Mouse (Mus musculus) layer of hippocampus, adult 8-10 months (tissue): Measurements from ENCODE around the gene Rasgef1c. TPM values are rescaled to one million over a fixed set of nuclear protein-coding genes. Genes with fewer than 3 reads are reported as not detected.
A peak's percentile ranks its signal among the peaks of the same experiment; 100 is the strongest.

Source experiments
- DNase-seq, 2 experiments: peaks; one replicate each; pipeline ENCODE4 v3.0.0; 2022; ENCODE audit warnings: low spot score in 2 of 2
- microRNA-seq, 2 experiments: library from miRNA; unstranded; fragments of <30 nt; microRNA quantifications; one replicate each; pipeline ENCODE4 v1.2.0; 2022
- total RNA-seq, 4 experiments: library from RNA; stranded (reverse); gene quantifications; 2 replicates each; pipeline ENCODE4 v1.2.4; 2022

The Rasgef1c gene
- total RNA-seq, 4 experiments from 2014 or later: 2.4 to 3.6 (median 2.9) TPM

GRCm38 (mm10) chr11:50022085-50022484, 120.5 kb downstream of the Rasgef1c start:
- DNase-seq: no peak

DNA sequence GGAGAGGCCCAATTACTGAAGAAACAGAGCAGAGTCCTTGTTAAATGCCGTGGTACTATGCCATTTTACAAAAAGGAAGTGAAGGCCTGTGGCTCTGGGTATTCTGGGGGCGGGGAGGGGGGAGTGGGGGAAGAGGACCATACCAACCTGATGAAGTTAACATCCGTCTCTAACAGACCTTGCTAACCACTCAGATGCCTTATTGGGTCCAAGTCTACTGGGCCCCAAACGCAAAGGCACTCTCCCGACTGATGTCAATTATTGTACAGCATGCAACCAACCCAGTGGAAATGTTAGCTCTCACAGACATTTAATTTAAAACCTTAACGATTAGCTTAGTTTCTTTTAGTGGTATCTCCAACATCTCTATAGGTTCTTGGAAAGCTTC, 122.8 kb downstream of the Rasgef1c start:
- DNase-seq: no peak

GRCm38 (mm10) chr11:50024833-50025720, 123.4 kb downstream of the Rasgef1c start, which contains the start of gene Rnf130:
Rnf130 (plus strand) TSS chr11:50025346.
- peak; percentile 88 to 96 for DNase-seq

DNA sequence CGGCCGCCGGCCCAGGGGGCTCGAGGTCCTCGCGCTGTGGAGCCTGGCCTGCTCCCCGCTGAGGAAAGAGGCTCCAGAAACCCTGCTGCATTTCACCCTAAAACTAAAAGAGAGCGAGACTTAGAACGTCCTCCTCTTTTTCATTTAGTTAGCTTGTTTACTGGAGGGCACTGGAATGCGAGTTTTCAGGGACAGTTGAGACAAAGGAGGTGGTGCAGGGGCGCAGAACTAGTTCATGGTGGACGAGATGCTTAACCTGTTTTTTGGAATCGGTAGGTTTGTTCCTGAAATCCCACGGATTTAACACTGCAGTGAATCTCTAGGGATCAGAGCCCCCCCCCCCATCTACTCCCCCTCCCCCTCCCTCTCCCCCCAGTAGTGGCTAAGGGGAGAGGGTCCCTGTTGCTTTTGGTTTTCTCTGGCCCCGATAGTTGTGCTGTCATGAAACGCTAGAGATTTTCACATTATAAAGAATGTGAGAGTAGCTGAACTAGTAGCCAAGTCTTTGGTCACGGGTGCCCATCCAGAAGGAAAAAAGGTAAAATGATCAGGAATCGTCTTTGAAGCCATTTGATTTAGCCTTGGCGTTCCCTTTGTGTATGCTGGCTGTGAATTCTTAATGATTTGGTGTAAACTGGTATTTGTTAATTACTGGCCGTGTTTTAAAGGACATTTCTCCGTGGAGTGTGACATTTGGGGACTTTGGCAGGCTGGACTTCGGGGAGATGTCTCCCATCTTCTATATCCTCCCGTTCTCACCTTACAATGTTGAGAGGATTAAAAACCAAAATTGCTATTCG, 124.3 kb downstream of the Rasgef1c start:
- no peak for DNase-seq

DNA sequence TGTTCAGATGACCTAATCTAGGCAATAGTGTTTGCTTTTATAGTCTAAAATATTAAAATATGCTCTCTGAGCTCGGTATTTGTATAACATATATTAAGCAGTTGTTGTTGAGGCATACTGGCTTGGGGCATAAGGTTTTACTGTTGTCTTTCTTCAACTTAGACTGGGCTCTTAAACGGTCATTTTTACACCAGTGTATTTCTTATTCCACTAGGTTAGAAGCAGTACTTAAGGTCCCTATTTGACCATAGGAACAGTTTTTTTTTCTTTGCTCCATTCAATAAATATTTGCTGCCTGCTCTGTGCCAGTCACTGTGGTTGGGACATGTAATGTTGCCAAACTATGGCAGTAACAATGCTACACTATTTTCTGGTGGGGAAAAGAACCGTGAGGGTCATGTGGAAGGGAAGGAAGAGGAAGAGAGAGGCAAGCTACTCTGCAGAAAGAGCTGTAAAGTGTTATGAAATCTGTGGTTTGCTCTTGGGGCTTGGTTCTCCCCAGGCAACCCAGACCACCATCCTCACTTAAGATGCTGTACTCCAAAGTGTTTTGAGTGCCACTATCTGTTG, 125.0 kb downstream of the Rasgef1c start:
- no peak for DNase-seq

DNA sequence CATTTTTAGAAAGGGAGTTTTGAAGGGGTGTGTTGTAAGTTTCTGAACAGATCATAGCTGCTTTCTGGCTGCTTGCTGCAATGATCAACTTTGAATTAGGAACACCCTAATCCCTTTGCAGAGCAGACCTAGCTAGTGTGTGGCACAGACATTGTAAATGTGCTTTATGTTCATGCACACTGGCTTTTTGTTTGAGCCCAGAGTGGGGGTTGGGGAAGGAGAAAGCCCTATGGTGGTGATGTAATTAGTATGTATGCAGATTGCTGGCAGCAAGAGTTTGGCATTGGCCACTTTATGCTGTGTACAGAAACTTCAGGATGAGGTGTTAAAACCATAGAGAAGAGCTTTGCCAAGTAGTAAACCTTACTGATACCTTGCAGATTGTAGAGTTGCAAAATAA, 126.8 kb downstream of the Rasgef1c start:
- DNase-seq: no peak

Small RNA genes within 50 kb of the gene (microRNA-seq; reads per million reads assigned to microRNA genes)
- gene Gm23492: 0 reads per million in 2 experiments

Other genes starting within 250 kb of the Rasgef1c start
- not detected for gene Scgb3a1, start 238.2 kb upstream of the Rasgef1c start, total RNA-seq
- 10 to 100 TPM; 39.8 to 53.9 (median 46.8) TPM for gene Cnot6, start 189.1 kb upstream of the Rasgef1c start, total RNA-seq
- 1 to 10 TPM; 4.2 to 8.5 (median 6.7) TPM for gene Gfpt2, start 107.7 kb upstream of the Rasgef1c start, total RNA-seq
- 100 to 1,000 TPM; 143 to 179 (median 165) TPM for gene Mapk9, start 55.1 kb upstream of the Rasgef1c start, total RNA-seq
- 10 to 100 TPM; 75.8 to 95.8 (median 84.2) TPM for gene Rnf130, start 123.5 kb downstream of the Rasgef1c start, total RNA-seq
- 100 to 1,000 TPM; 115 to 122 (median 118) TPM for gene Tbc1d9b, start 229.6 kb downstream of the Rasgef1c start, total RNA-seq